Mouse (Mus musculus): ENCODE data around the gene Tdp2.

- no peak for TF ChIP-seq CTCF (IDR thresholded peaks at IDR 0.05; ENCODE audit: extremely low read depth, insufficient read depth, insufficient read length, insufficient replicate concordance)
- no peak for TF ChIP-seq POLR2A (IDR thresholded peaks at IDR 0.05; ENCODE audit: low read depth, low read length)
These were observed 39.0 kb upstream of the Tdp2 start for GRCm38 (mm10) chr13:24792411-24793045.
